In genomic region chr16:10842282-10842855, GRCm38 (mm10) we compare ENCODE assay signal across 20 mouse cellular contexts. TPM values are rescaled to one million over a fixed set of nuclear protein-coding genes. Genes with fewer than 3 reads are reported as not detected.
DNase-seq lines count a peak whose midpoint lies in the region; ATAC-seq lines count a peak whose summit lies in the region.
"Had no signal": no experiment of that assay in that cellular context is flagged by ENCODE, and none has a peak within 500 bp of the region (broad histone marks: within the 10 kb centered on the region; RNA-seq: fewer than 3 reads in every experiment).

No protein-coding gene starts in this region.

- peaks cover 48% of the 10 kb centered on the region for H3K4me1 ChIP-seq in heart, embryonic 10.5 days
- H3K4me1 ChIP-seq in heart, embryonic 12.5 days (replicated peaks), result peaks cover 65% of the 10 kb centered on the region
- peaks cover 14% of the 10 kb centered on the region for H3K4me1 ChIP-seq in hindbrain, embryonic 16.5 days (ENCODE audit: control insufficient read depth, insufficient read depth, low read depth, low read length)

- peak overlapping the region; percentile 26; the same call in 1 of the 2 replicates for H3K27ac ChIP-seq in heart, embryonic 10.5 days
- no peak overlapping the region for H3K27ac ChIP-seq in heart, embryonic 12.5 days (ENCODE audit: poor library complexity, severe bottlenecking)
- no peak overlapping the region for H3K27ac ChIP-seq in hindbrain, embryonic 16.5 days (ENCODE audit: low read depth, low read length)
- H3K27ac ChIP-seq: embryonic facial prominence, embryonic 15.5 days; forebrain, embryonic 12.5 days; liver, embryonic 13.5 days had no signal

- no peaks in the 10 kb centered on the region for H3K9me3 ChIP-seq in heart, embryonic 10.5 days
- H3K9me3 ChIP-seq in heart, embryonic 12.5 days (replicated peaks), result no peaks in the 10 kb centered on the region
- H3K9me3 ChIP-seq in hindbrain, embryonic 16.5 days (ENCODE audit: control insufficient read depth, low read length), result no peaks in the 10 kb centered on the region
- H3K9me3 ChIP-seq: embryonic facial prominence, embryonic 15.5 days; forebrain, embryonic 12.5 days; heart, embryonic 13.5 days; liver, embryonic 13.5 days had no signal

- 89% methylated on average over 4 of the region's 4 CpGs for WGBS in heart, embryonic 10.5 days
- WGBS in heart, embryonic 12.5 days, result 86% methylated on average over 4 of the region's 4 CpGs
- 51% methylated on average over 4 of the region's 4 CpGs for WGBS in hindbrain, embryonic 16.5 days

- H3K36me3 ChIP-seq in heart, embryonic 10.5 days, result no peaks in the 10 kb centered on the region
- H3K36me3 ChIP-seq in heart, embryonic 12.5 days, result no peaks in the 10 kb centered on the region
- H3K36me3 ChIP-seq in hindbrain, embryonic 16.5 days (ENCODE audit: control insufficient read depth, insufficient read depth, low read length), result no peaks in the 10 kb centered on the region
- H3K36me3 ChIP-seq: embryonic facial prominence, embryonic 15.5 days had no signal

- H3K9ac ChIP-seq in heart, embryonic 12.5 days, result no peak overlapping the region
- H3K9ac ChIP-seq in hindbrain, embryonic 16.5 days (ENCODE audit: low read depth, low read length), result no peak overlapping the region
- H3K9ac ChIP-seq: embryonic facial prominence, embryonic 15.5 days; forebrain, embryonic 12.5 days; heart, embryonic 13.5 days; liver, embryonic 13.5 days had no signal

- H3K4me3 ChIP-seq in heart, embryonic 10.5 days, result no peak overlapping the region
- no peak overlapping the region for H3K4me3 ChIP-seq in heart, embryonic 12.5 days
- no peak overlapping the region for H3K4me3 ChIP-seq in hindbrain, embryonic 16.5 days (ENCODE audit: low read length)
- H3K4me3 ChIP-seq: embryonic facial prominence, embryonic 15.5 days; forebrain, embryonic 12.5 days; heart, embryonic 13.5 days; liver, embryonic 13.5 days had no signal

- H3K27me3 ChIP-seq in heart, embryonic 10.5 days (ENCODE audit: insufficient read depth, poor library complexity, severe bottlenecking), result no peaks in the 10 kb centered on the region
- no peaks in the 10 kb centered on the region for H3K27me3 ChIP-seq in heart, embryonic 12.5 days (replicated peaks)
- no peaks in the 10 kb centered on the region for H3K27me3 ChIP-seq in hindbrain, embryonic 16.5 days (replicated peaks; ENCODE audit: control insufficient read depth, insufficient read depth, low read length)
- H3K27me3 ChIP-seq: embryonic facial prominence, embryonic 15.5 days; forebrain, embryonic 12.5 days; heart, embryonic 13.5 days had no signal

- DNase-seq in heart, embryonic 10.5 days (ENCODE audit: low spot score), result no peak
- DNase-seq in adrenal gland, postnatal 14 days, result peak; percentile 63
- peak; percentile 61 for DNase-seq in kidney, postnatal 14 days
- DNase-seq in spleen, postnatal 4 days (ENCODE audit: low spot score in 2 of 2), result no peak
- DNase-seq in lung, postnatal 10 days, result no peak
- DNase-seq: layer of hippocampus, adult 9-11 months; liver, embryonic 13.5 days; lung, postnatal 36 days had no signal

- H3K4me2 ChIP-seq in heart, embryonic 12.5 days, result no peak overlapping the region
- no peak overlapping the region for H3K4me2 ChIP-seq in hindbrain, embryonic 16.5 days (ENCODE audit: low read length)
- H3K4me2 ChIP-seq: embryonic facial prominence, embryonic 15.5 days; forebrain, embryonic 12.5 days; heart, embryonic 13.5 days; liver, embryonic 13.5 days; midbrain, embryonic 11.5 days had no signal

- ATAC-seq in heart, embryonic 12.5 days (ENCODE audit: insufficient number of reproducible peaks, low FRiP score), result no peak
- ATAC-seq in CD4-positive, CD25-positive, alpha-beta regulatory T cell, adult 4 months, result peak; percentile 2
- ATAC-seq in hindbrain, embryonic 16.5 days, result no peak

RNA-seq across cellular contexts. Expression of gene Rmi2, which starts 7.5 kb away (rescaled TPM):
- 3.7 and 4.1 TPM in 2 replicates for polyA plus RNA-seq in heart, embryonic 10.5 days (2016; fragmentation: Nextera tagmentation; extraction: Ambion mirVana)
- 3.9 and 5.0 TPM in 2 replicates for polyA plus RNA-seq in heart, embryonic 12.5 days (2016; fragmentation: Nextera tagmentation; extraction: Ambion mirVana)
- polyA plus RNA-seq in CD4-positive, CD25-positive, alpha-beta regulatory T cell, adult 4 months (2017; shearing (Covaris generic)), result 1 to 10 TPM in 1 of 2 experiments, under 1 TPM in 1; 0.67 to 1.6 TPM
- total RNA-seq in adrenal gland, postnatal 14 days (2021), result 1.5 and 1.6 TPM in 2 replicates
- 0.70 and 0.74 TPM in 2 replicates for polyA plus RNA-seq in hindbrain, embryonic 16.5 days (2015; fragmentation: Nextera tagmentation; extraction: Ambion mirVana)

RNA-seq across cellular contexts. Expression of gene Gm11172, which starts 29.7 kb away (rescaled TPM):
- polyA plus RNA-seq in heart, embryonic 10.5 days (2016; fragmentation: Nextera tagmentation; extraction: Ambion mirVana), result not detected in 2 replicates
- not detected in 2 replicates for polyA plus RNA-seq in heart, embryonic 12.5 days (2016; fragmentation: Nextera tagmentation; extraction: Ambion mirVana)
- not detected for polyA plus RNA-seq in CD4-positive, CD25-positive, alpha-beta regulatory T cell, adult 4 months (2017; shearing (Covaris generic))
- total RNA-seq in adrenal gland, postnatal 14 days (2021), result not detected in 2 replicates
- polyA plus RNA-seq in hindbrain, embryonic 16.5 days (2015; fragmentation: Nextera tagmentation; extraction: Ambion mirVana), result not detected in 2 replicates
- total RNA-seq: ES-E14; hematopoietic stem cell, adult 5-6 weeks; left cerebral cortex, postnatal 14 days had no signal
- polyA plus RNA-seq: cortical plate, adult 2 months; embryonic facial prominence, embryonic 15.5 days; forebrain, embryonic 12.5 days; heart, embryonic 13.5 days; intestine, embryonic 14.5 days; liver, embryonic 13.5 days; midbrain, embryonic 11.5 days had no signal

RNA-seq across cellular contexts. Expression of gene Prm1, which starts 36.7 kb away (rescaled TPM):
- polyA plus RNA-seq in heart, embryonic 10.5 days (2016; fragmentation: Nextera tagmentation; extraction: Ambion mirVana), result 0.36 TPM in 1 of 2 replicates, not detected in the other
- polyA plus RNA-seq in heart, embryonic 12.5 days (2016; fragmentation: Nextera tagmentation; extraction: Ambion mirVana), result 0.48 TPM in 1 of 2 replicates, not detected in the other
- polyA plus RNA-seq in CD4-positive, CD25-positive, alpha-beta regulatory T cell, adult 4 months (2017; shearing (Covaris generic)), result under 1 TPM in 1 of 2 experiments, not detected in 1; 0.75 TPM
- total RNA-seq in adrenal gland, postnatal 14 days (2021), result not detected in 2 replicates
- 0.51 TPM in 1 of 2 replicates, not detected in the other for polyA plus RNA-seq in hindbrain, embryonic 16.5 days (2015; fragmentation: Nextera tagmentation; extraction: Ambion mirVana)
- total RNA-seq: ES-E14; hematopoietic stem cell, adult 5-6 weeks; left cerebral cortex, postnatal 14 days had no signal
- polyA plus RNA-seq: cortical plate, adult 2 months; embryonic facial prominence, embryonic 15.5 days; forebrain, embryonic 12.5 days; intestine, embryonic 14.5 days; liver, embryonic 13.5 days; midbrain, embryonic 11.5 days had no signal

RNA-seq across cellular contexts. Expression of gene Prm2, which starts 46.4 kb away (rescaled TPM):
- not detected in 2 replicates for polyA plus RNA-seq in heart, embryonic 10.5 days (2016; fragmentation: Nextera tagmentation; extraction: Ambion mirVana)
- not detected in 2 replicates for polyA plus RNA-seq in heart, embryonic 12.5 days (2016; fragmentation: Nextera tagmentation; extraction: Ambion mirVana)
- polyA plus RNA-seq in CD4-positive, CD25-positive, alpha-beta regulatory T cell, adult 4 months (2017; shearing (Covaris generic)), result not detected
- total RNA-seq in adrenal gland, postnatal 14 days (2021), result not detected in 2 replicates
- not detected in 2 replicates for polyA plus RNA-seq in hindbrain, embryonic 16.5 days (2015; fragmentation: Nextera tagmentation; extraction: Ambion mirVana)
- total RNA-seq: ES-E14; hematopoietic stem cell, adult 5-6 weeks; left cerebral cortex, postnatal 14 days had no signal
- polyA plus RNA-seq: cortical plate, adult 2 months; embryonic facial prominence, embryonic 15.5 days; forebrain, embryonic 12.5 days; heart, embryonic 13.5 days; intestine, embryonic 14.5 days; liver, embryonic 13.5 days; midbrain, embryonic 11.5 days had no signal

RNA-seq across cellular contexts. Expression of gene Prm3, which starts 51.7 kb away (rescaled TPM):
- polyA plus RNA-seq in heart, embryonic 10.5 days (2016; fragmentation: Nextera tagmentation; extraction: Ambion mirVana), result not detected in 2 replicates
- polyA plus RNA-seq in heart, embryonic 12.5 days (2016; fragmentation: Nextera tagmentation; extraction: Ambion mirVana), result not detected in 2 replicates
- not detected for polyA plus RNA-seq in CD4-positive, CD25-positive, alpha-beta regulatory T cell, adult 4 months (2017; shearing (Covaris generic))
- not detected in 2 replicates for total RNA-seq in adrenal gland, postnatal 14 days (2021)
- polyA plus RNA-seq in hindbrain, embryonic 16.5 days (2015; fragmentation: Nextera tagmentation; extraction: Ambion mirVana), result not detected in 2 replicates
- total RNA-seq: ES-E14; hematopoietic stem cell, adult 5-6 weeks; left cerebral cortex, postnatal 14 days had no signal
- polyA plus RNA-seq: cortical plate, adult 2 months; embryonic facial prominence, embryonic 15.5 days; forebrain, embryonic 12.5 days; heart, embryonic 13.5 days; intestine, embryonic 14.5 days; liver, embryonic 13.5 days; midbrain, embryonic 11.5 days had no signal

Comparison
In these comparisons a context has a peak if more than half of its experiments do, and no peak if none do; other contexts are left out.
1. DNase-seq: peak in adrenal gland, postnatal 14 days (single experiment) and kidney, postnatal 14 days (single experiment); none in heart, embryonic 10.5 days (single experiment), spleen, postnatal 4 days (0 of 2) and lung, postnatal 10 days (single experiment).